Mouse (Mus musculus) G1E (cell line): Measurements from ENCODE around the gene Mprip.

Experiments
- CTCF ChIP-seq: IDR thresholded peaks from 2 replicates; pipeline ENCODE4 v1.5.1; 2012; ENCODE audit warnings: low read depth, low read length, inconsistent platforms, mixed read lengths
- GATA1 ChIP-seq: IDR thresholded peaks from 2 replicates; pipeline ENCODE4 v1.6.1; 2012; ENCODE audit warnings: borderline replicate concordance, low read length, inconsistent platforms, mixed read lengths
- POLR2AphosphoS5 ChIP-seq: IDR thresholded peaks from 2 replicates; pipeline ENCODE4 v1.6.1; 2012; ENCODE audit warnings: low read depth, low read length, inconsistent platforms; ENCODE audit not compliant: insufficient replicate concordance
- TAL1 ChIP-seq: conservative IDR thresholded peaks from 2 replicates; pipeline ENCODE4 v1.6.1; 2012; ENCODE audit warnings: low read depth, low read length, inconsistent platforms, mixed read lengths

- no peak for TF ChIP-seq CTCF
- no peak for TF ChIP-seq TAL1
- TF ChIP-seq GATA1 = no peak
- TF ChIP-seq POLR2AphosphoS5 = no peak
These were observed 49.5 kb upstream of the Mprip start for GRCm38 (mm10) chr11:59611646-59612045.
